Mouse (Mus musculus) G1E (cell line): ENCODE data around the gene Myl12a.

Source experiments
- CTCF ChIP-seq: IDR thresholded peaks from 2 replicates; pipeline ENCODE4 v1.5.1; 2012; ENCODE audit warnings: low read depth, low read length, inconsistent platforms, mixed read lengths
- GATA1 ChIP-seq: IDR thresholded peaks from 2 replicates; pipeline ENCODE4 v1.6.1; 2012; ENCODE audit warnings: borderline replicate concordance, low read length, inconsistent platforms, mixed read lengths
- POLR2AphosphoS5 ChIP-seq: IDR thresholded peaks from 2 replicates; pipeline ENCODE4 v1.6.1; 2012; ENCODE audit warnings: low read depth, low read length, inconsistent platforms; ENCODE audit not compliant: insufficient replicate concordance
- TAL1 ChIP-seq: conservative IDR thresholded peaks from 2 replicates; pipeline ENCODE4 v1.6.1; 2012; ENCODE audit warnings: low read depth, low read length, inconsistent platforms, mixed read lengths

DNA sequence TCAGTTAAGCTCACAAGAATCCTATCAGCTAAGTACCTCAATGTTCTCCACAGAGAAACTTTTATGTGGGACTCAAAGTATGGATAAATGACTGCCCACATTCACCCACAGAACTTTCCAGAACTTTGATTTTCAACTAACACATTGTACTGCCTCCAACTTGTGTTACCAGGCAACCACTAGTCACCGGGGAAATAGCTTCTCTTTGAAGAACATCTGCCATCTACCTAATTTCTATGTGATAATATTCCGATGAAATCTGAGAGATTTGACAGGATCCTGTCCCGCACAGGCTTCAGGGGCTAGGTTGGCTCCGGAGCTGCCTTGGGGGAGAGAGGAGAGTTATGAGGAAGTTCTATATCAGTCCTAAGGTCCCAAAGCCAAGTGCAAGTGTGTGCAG is 44.2 kb upstream of the Myl12a start:
- TF ChIP-seq TAL1: no peak
- no peak for TF ChIP-seq CTCF
- no peak for TF ChIP-seq GATA1
- TF ChIP-seq POLR2AphosphoS5: no peak
